Mouse (Mus musculus): ENCODE measurements around the gene Bcap29. TPM values are rescaled to one million over a fixed set of nuclear protein-coding genes. Genes with fewer than 3 reads are reported as not detected.
"Not testable (repeated sequence)": the region's sequence is repeated elsewhere in the genome, so short reads cannot be mapped to it uniquely, and the experiment has no call there.

The Bcap29 gene
- polyA plus RNA-seq, 1 experiment from 2014 or later: 32.4 TPM

DNA sequence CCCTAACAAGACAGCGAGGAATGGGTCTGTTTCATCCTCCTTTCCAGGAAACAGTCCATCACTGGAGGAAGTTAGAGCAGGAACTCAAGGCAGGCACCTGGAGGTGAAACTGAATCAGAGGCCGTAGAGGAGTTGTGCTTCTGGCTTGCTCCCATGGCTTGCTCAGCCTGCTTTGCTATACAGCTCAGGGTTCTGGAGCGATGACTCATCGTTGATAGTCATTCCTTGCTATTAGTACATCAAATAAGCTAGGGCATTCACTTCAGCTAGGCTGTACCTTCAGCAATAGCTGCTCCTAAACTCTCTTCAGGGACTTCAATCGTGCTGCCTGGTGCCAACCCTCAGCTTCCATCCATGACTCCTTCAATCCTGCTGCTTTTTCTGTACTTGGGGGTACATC lies 60.0 kb downstream of the Bcap29 start:
- H3K9ac ChIP-seq: no peak overlapping the region
- H3K4me1 ChIP-seq: no peaks in the 10 kb centered on the region
- H3K4me2 ChIP-seq: no peak overlapping the region
- H3K27ac ChIP-seq: no peak overlapping the region
- no peak overlapping the region for H3K4me3 ChIP-seq (replicated peaks)
- ATAC-seq (ENCODE audit: insufficient read depth, low FRiP score, low read depth): no peak
- H3K9me3 ChIP-seq: no peaks in the 10 kb centered on the region
- H3K36me3 ChIP-seq: no peaks in the 10 kb centered on the region
- H3K27me3 ChIP-seq (replicated peaks): no peaks in the 10 kb centered on the region
- 88% methylated on average over 5 of the region's 5 CpGs for WGBS

DNA sequence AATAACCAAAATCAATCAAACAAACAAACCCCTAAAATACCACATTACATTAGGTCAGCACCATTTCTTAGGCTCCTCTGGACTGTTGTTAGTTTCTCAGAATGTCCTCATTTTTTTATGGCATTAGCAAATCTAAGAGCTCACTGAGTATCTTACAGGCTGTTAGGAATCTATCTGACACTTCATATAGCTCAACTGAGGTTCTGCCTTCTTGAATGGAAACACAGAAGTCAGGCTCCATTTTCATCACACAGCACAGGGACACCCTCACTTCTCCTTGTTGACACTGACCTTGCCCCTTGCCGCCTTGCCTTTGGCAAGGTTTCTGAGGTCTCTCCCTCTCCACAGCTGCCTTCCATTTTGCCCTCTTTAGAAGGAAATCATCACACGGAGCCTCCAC lies 64.7 kb downstream of the Bcap29 start:
- no peaks in the 10 kb centered on the region for H3K27me3 ChIP-seq (replicated peaks)
- H3K4me2 ChIP-seq: no peak overlapping the region
- H3K36me3 ChIP-seq: no peaks in the 10 kb centered on the region
- no peak overlapping the region for H3K9ac ChIP-seq
- H3K4me3 ChIP-seq (replicated peaks): no peak overlapping the region
- H3K9me3 ChIP-seq: no peaks in the 10 kb centered on the region
- ATAC-seq (ENCODE audit: insufficient read depth, low FRiP score, low read depth): no peak
- 50% methylated on average over 2 of the region's 2 CpGs for WGBS
- H3K27ac ChIP-seq: no peak overlapping the region
- no peaks in the 10 kb centered on the region for H3K4me1 ChIP-seq

DNA sequence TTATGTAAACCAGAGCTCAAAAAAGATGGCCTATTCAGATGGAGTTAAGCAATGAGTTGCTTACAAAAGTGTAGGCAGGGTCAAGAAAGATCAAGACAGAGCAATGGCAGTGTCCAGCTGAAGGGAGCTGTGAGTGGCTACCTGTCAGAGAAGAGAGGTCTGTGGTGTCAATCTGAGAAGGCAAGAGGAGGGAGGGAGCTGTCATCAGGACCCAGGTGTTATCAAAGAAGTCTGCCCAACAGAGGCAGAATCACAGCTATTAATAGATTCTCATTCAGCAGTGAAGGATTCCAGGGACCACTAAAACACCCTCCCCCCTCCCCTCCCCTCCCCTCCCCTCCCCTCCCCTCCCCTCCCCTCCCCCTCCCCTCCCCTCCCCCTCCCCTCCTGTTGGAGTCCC lies 65.8 kb downstream of the Bcap29 start:
- Histone ChIP-seq H3K27me3 (replicated peaks) (no peaks in the 10 kb centered on the region), H3K4me1 (no peaks in the 10 kb centered on the region), H3K4me3 (replicated peaks) (no peak overlapping the region), H3K36me3 (no peaks in the 10 kb centered on the region), H3K9ac (no peak overlapping the region), H3K9me3 (no peaks in the 10 kb centered on the region), H3K27ac (no peak overlapping the region), H3K4me2 (no peak overlapping the region)
- no peak for ATAC-seq (ENCODE audit: insufficient read depth, low FRiP score, low read depth)

DNA sequence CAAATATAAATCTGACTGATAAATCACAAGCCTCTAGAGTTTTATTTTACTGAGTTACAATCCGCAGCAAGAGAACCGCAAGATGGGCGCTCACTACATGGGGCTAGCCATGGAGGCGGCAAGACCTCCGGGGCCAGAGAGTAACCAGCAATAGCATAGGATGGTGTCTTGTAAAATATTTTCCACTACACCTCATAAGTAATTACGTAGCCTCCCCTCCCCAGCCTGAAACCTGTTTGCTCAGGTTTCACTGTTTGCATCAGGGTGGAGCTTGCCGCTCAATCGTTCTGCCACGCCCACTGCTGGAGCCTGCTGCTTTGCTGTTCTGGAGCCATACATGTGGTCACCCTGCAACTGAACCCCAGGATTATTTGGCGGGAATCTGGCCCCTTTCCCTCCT lies 66.9 kb downstream of the Bcap29 start:
- H3K4me3 ChIP-seq (replicated peaks): peak overlapping the region; percentile 20; the same call in 1 of the 2 replicates
- not testable (repeated sequence) for H3K9ac ChIP-seq; H3K27ac ChIP-seq; H3K4me1 ChIP-seq; H3K27me3 ChIP-seq (replicated peaks); H3K9me3 ChIP-seq; H3K36me3 ChIP-seq
- H3K4me2 ChIP-seq: peak overlapping the region; percentile 50
- peak; percentile 75 for ATAC-seq (ENCODE audit: insufficient read depth, low FRiP score, low read depth)
- 16% methylated on average over 10 of the region's 10 CpGs for WGBS

DNA sequence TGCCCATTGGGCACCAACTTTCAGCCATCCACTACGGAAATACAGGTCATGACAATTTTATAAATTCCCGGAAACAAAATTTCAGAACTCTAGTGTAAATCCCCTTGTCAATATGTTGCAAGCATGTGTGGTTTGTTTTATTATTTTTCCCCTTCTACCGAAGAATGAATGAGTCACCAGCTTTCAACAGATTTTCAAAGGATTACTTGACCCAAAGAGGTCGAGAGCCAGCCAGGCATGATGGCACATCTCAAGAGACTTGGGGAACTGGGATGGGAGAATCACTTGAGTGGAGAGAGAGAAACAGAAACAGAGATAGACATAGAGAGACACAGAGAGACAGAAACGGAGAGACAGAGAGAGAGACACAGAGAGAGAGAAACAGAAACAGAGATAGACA lies 73.7 kb downstream of the Bcap29 start:
- H3K4me3 ChIP-seq (replicated peaks): no peak overlapping the region
- WGBS: 75% methylated on average over 5 of the region's 5 CpGs
- peaks cover 31% of the 10 kb centered on the region for H3K27me3 ChIP-seq (replicated peaks)
- H3K4me2 ChIP-seq: no peak overlapping the region
- no peak overlapping the region for H3K9ac ChIP-seq
- no peaks in the 10 kb centered on the region for H3K36me3 ChIP-seq
- H3K9me3 ChIP-seq: no peaks in the 10 kb centered on the region
- no peak for ATAC-seq (ENCODE audit: insufficient read depth, low FRiP score, low read depth)
- H3K27ac ChIP-seq: no peak overlapping the region
- peaks cover 10% of the 10 kb centered on the region; the same call in 1 of the 2 replicates for H3K4me1 ChIP-seq

DNA sequence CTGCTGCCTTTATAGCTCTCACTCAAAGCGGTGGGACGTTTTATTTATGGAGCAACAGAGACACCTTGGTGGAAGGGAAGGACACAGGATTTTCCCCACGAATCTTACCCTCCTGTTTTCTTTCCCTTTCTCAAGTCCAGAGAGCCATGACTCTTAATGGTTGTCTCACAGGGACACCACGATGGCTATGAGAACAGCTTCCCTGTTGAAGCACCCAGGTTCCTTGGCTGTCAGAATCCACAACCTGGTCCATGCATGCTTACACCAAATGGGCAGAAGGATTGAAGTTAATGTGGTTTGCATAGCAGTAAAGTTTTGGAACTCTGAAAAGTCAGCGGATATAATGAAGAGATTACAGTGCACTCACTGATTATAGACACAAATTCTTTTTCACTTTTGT lies 74.5 kb downstream of the Bcap29 start:
- Histone ChIP-seq H3K9me3 (no peaks in the 10 kb centered on the region), H3K4me1 (peaks cover 10% of the 10 kb centered on the region; the same call in 1 of the 2 replicates), H3K27me3 (replicated peaks) (peaks cover 36% of the 10 kb centered on the region), H3K4me2 (peak overlapping the region; percentile 92; the same call in 1 of the 2 replicates), H3K4me3 (replicated peaks) (peak overlapping the region; percentile 44; the same call in 1 of the 2 replicates), H3K36me3 (no peaks in the 10 kb centered on the region), H3K9ac (no peak overlapping the region), H3K27ac (no peak overlapping the region)
- ATAC-seq (ENCODE audit: insufficient read depth, low FRiP score, low read depth): no peak
- WGBS: 17% methylated on average over 5 of the region's 5 CpGs

DNA sequence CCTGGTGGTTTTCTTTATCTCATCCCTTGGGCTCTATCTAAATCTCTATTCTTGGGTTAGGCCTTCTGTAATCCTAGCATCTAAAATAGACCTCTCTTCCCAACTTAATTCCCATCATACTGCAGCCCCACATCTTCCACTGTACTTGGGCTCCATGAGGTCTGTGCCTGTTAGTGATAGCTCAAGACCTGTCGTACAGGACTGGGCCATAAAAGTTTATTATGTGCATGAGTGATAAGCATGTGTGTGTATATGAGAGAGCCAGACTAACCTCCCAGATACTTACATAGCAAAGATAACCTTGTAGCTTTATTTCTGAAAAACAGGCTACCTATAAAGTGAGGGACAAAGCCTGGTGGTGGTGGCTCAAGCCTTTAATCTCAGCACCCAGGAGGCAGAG lies 80.1 kb downstream of the Bcap29 start:
- Histone ChIP-seq H3K9ac (no peak overlapping the region), H3K27me3 (replicated peaks) (peaks cover 33% of the 10 kb centered on the region), H3K4me1 (peaks cover 6% of the 10 kb centered on the region; the same call in 1 of the 2 replicates), H3K4me2 (no peak overlapping the region), H3K36me3 (no peaks in the 10 kb centered on the region), H3K27ac (no peak overlapping the region), H3K9me3 (no peaks in the 10 kb centered on the region), H3K4me3 (replicated peaks) (no peak overlapping the region)
- WGBS: 80% methylated on average over 1 of the region's 1 CpGs
- ATAC-seq (ENCODE audit: insufficient read depth, low FRiP score, low read depth): no peak

DNA sequence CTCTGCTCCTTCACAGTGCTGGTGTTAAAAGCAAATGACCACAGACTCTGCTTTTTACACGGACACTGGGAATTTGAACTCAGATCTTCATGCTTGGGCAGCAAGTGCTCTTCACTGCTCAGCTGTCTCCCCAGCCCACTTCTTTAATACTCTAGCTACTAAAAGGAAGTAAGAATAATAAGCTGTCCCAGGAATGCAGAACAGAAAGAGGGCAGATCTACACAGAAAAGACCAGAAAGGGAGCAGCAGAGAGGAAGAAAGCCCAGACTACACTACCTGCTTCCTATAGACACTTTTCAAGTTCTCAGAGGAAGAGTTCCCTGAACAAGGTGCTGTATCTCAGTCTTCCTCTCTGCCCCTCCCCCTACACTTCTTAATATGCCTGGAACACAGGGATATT lies 83.2 kb downstream of the Bcap29 start:
- H3K9me3 ChIP-seq: no peaks in the 10 kb centered on the region
- WGBS: 80% methylated on average over 1 of the region's 1 CpGs
- H3K4me2 ChIP-seq: no peak overlapping the region
- peaks cover 20% of the 10 kb centered on the region; the same call in 1 of the 2 replicates for H3K27me3 ChIP-seq (replicated peaks)
- no peaks in the 10 kb centered on the region for H3K4me1 ChIP-seq
- no peak overlapping the region for H3K4me3 ChIP-seq (replicated peaks)
- no peak overlapping the region for H3K27ac ChIP-seq
- H3K36me3 ChIP-seq: no peaks in the 10 kb centered on the region
- no peak overlapping the region for H3K9ac ChIP-seq
- no peak for ATAC-seq (ENCODE audit: insufficient read depth, low FRiP score, low read depth)

DNA sequence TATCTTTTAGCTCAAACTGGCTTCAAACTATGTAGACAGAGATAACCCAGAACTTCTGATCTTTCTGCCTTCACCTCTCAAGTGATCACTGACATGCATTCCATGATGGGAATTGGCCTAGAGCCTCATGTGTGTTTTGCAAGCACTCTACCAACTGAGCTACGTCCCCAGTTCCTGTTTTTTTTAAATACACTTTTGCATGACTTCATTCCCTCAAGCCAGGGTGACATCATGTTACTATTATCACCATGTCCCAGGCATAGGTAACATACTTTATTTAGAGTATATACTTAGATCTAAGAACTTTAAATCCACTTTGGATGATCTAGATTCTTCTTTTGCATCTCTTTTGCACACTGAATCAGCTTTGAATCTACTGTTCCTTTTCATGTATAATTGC lies 88.4 kb downstream of the Bcap29 start:
- Histone ChIP-seq H3K27ac (no peak overlapping the region), H3K27me3 (replicated peaks) (no peaks in the 10 kb centered on the region), H3K36me3 (no peaks in the 10 kb centered on the region), H3K9me3 (no peaks in the 10 kb centered on the region), H3K9ac (no peak overlapping the region), H3K4me1 (no peaks in the 10 kb centered on the region), H3K4me2 (no peak overlapping the region), H3K4me3 (replicated peaks) (no peak overlapping the region)
- 51% methylated on average over 1 of the region's 1 CpGs for WGBS
- ATAC-seq (ENCODE audit: insufficient read depth, low FRiP score, low read depth): no peak

DNA sequence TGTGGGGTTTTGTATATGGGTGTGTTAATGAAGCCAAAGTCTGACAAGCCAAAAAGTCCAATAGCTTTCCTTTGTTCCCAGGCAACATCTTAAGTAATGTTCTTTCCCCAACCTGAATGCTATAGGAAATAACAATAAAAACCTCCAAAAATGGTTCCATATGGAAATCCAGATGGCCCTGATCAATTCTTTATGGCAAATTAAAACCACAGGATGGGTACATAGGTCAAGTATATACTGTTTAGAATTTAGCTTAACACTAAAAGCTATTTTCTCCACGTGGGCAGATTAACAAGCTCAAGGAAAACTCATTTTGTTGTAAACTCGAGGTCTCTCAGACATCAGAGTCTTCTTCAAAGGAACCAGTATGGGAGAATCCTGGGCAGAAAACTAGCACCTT lies 89.2 kb downstream of the Bcap29 start:
- ATAC-seq (ENCODE audit: insufficient read depth, low FRiP score, low read depth): no peak

DNA sequence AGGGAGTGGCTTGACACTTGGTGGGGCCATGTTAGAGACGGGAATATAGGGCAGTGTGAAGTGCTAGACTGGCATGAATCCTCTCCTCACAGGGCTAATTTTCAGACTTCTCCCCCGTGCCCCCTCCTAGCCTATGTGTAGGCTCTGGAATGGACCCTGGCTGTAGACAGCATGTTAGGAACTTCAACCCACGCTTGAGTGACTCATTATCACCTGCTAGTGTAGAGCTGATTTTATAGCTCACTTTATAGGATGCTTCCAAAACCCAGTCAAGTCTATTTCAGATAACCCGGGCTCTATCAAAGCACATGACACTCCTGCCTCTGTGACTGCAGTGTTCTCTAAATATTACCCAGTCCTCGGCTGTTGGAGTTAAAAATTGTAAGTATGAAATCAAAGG lies 92.9 kb downstream of the Bcap29 start:
- no peaks in the 10 kb centered on the region for H3K27me3 ChIP-seq (replicated peaks)
- 65% methylated on average over 5 of the region's 5 CpGs for WGBS
- no peak overlapping the region for H3K9ac ChIP-seq
- no peak for ATAC-seq (ENCODE audit: insufficient read depth, low FRiP score, low read depth)
- no peaks in the 10 kb centered on the region for H3K9me3 ChIP-seq
- no peak overlapping the region for H3K27ac ChIP-seq
- H3K4me2 ChIP-seq: no peak overlapping the region
- H3K4me3 ChIP-seq (replicated peaks): no peak overlapping the region
- no peaks in the 10 kb centered on the region for H3K36me3 ChIP-seq
- no peaks in the 10 kb centered on the region for H3K4me1 ChIP-seq

More for the DNA sequence above, 89.2 kb downstream of the Bcap29 start:
- H3K27me3 ChIP-seq (replicated peaks): no peaks in the 10 kb centered on the region
- H3K9me3 ChIP-seq: no peaks in the 10 kb centered on the region
- H3K4me1 ChIP-seq: no peaks in the 10 kb centered on the region
- no peak overlapping the region for H3K27ac ChIP-seq
- H3K4me2 ChIP-seq: no peak overlapping the region
- H3K4me3 ChIP-seq (replicated peaks): no peak overlapping the region
- no peaks in the 10 kb centered on the region for H3K36me3 ChIP-seq
- WGBS: 26% methylated on average over 2 of the region's 2 CpGs
- no peak overlapping the region for H3K9ac ChIP-seq
